Mouse (Mus musculus) kidney, embryonic 15.5 days (tissue): ENCODE results near the gene Gm33543. TPM values are rescaled to one million over a fixed set of nuclear protein-coding genes. Genes with fewer than 3 reads are reported as not detected.

Experiments
- ATAC-seq: fragments of 200-750 bp; cut with Nextera tagmentation; replicated peaks from 2 replicates; pipeline ENCODE4 v1.8.0; 2017; ENCODE audit warnings: moderate TSS enrichment; ENCODE audit not compliant: low FRiP score
- H3K27ac ChIP-seq: fragments of 300-500 bp; sonication (generic); 2 replicates; pipeline ENCODE4 v1.5.1; 2015; ENCODE audit warnings: mild to moderate bottlenecking, inconsistent platforms
- H3K27me3 ChIP-seq: fragments of 300-500 bp; sonication (generic); 2 replicates; pipeline ENCODE4 v1.6.1; 2015; ENCODE audit warnings: inconsistent platforms
- H3K36me3 ChIP-seq: fragments of 300-500 bp; sonication (generic); 2 replicates; pipeline ENCODE4 v1.6.1; 2015; ENCODE audit warnings: inconsistent platforms
- H3K4me1 ChIP-seq: fragments of 300-500 bp; sonication (generic); 2 replicates; pipeline ENCODE4 v1.6.1; 2015; ENCODE audit warnings: inconsistent platforms
- H3K4me2 ChIP-seq: fragments of 300-500 bp; sonication (generic); 2 replicates; pipeline ENCODE4 v1.6.1; 2015; ENCODE audit warnings: moderate library complexity, mild to moderate bottlenecking, inconsistent platforms
- H3K4me3 ChIP-seq: fragments of 300-500 bp; sonication (generic); replicated peaks from 2 replicates; pipeline ENCODE4 v1.5.1; 2015; ENCODE audit warnings: mild to moderate bottlenecking, inconsistent platforms
- H3K9ac ChIP-seq: fragments of 300-500 bp; sonication (generic); 2 replicates; pipeline ENCODE4 v1.6.1; 2015; ENCODE audit warnings: mild to moderate bottlenecking, inconsistent platforms
- H3K9me3 ChIP-seq: fragments of 300-500 bp; sonication (generic); replicated peaks from 2 replicates; pipeline ENCODE4 v1.6.1; 2016; ENCODE audit warnings: inconsistent platforms
- whole genome bisulfite sequencing: fragments of 180-500 bp; shearing (Covaris S2); methylation state at CpG from one replicate; pipeline ENCODE4 v1.1.7; 2015; ENCODE audit warnings: mixed read lengths; 5-methylcytosine and 5-hydroxymethylcytosine counted together
- polyA plus RNA-seq: library from polyadenylated mRNA; unstranded; fragments of >200 nt; fragmentation: Nextera tagmentation; extraction: Ambion mirVana; gene quantifications from 2 replicates; pipeline ENCODE4 v1.2.1, GENCODE M21; 2015

Gm33543 gene
- polyA plus RNA-seq, 1 experiment from 2014 or later: 0.18 TPM

GRCm38 (mm10) chr10:95828374-95828773 is 14.4 kb downstream of the Gm33543 start:
- Histone ChIP-seq H3K4me3 (no peak overlapping the region), H3K36me3 (no peaks in the 10 kb centered on the region), H3K27me3 (no peaks in the 10 kb centered on the region), H3K9me3 (no peaks in the 10 kb centered on the region), H3K9ac (no peak overlapping the region), H3K27ac (no peak overlapping the region), H3K4me1 (peaks cover 8% of the 10 kb centered on the region; the same call in 1 of the 2 replicates), H3K4me2 (no peak overlapping the region)
- WGBS: 71% methylated on average over 5 of the region's 5 CpGs
- no peak for ATAC-seq

GRCm38 (mm10) chr10:95825651-95826050 is 17.1 kb downstream of the Gm33543 start:
- Histone ChIP-seq H3K9ac (no peak overlapping the region), H3K36me3 (no peaks in the 10 kb centered on the region), H3K4me1 (peaks cover 8% of the 10 kb centered on the region; the same call in 1 of the 2 replicates), H3K27me3 (no peaks in the 10 kb centered on the region), H3K27ac (no peak overlapping the region), H3K4me3 (no peak overlapping the region), H3K9me3 (no peaks in the 10 kb centered on the region), H3K4me2 (no peak overlapping the region)
- peak; percentile 29; the same call in 1 of the 2 replicates for ATAC-seq
- WGBS: 11% methylated on average over 3 of the region's 3 CpGs

- no peak overlapping the region for H3K4me3 ChIP-seq
- H3K9me3 ChIP-seq: no peaks in the 10 kb centered on the region
- 85% methylated on average over 2 of the region's 2 CpGs for WGBS
- no peaks in the 10 kb centered on the region for H3K36me3 ChIP-seq
- H3K9ac ChIP-seq: no peak overlapping the region
- peaks cover 7% of the 10 kb centered on the region; the same call in 1 of the 2 replicates for H3K4me1 ChIP-seq
- no peak for ATAC-seq
- no peaks in the 10 kb centered on the region for H3K27me3 ChIP-seq
- no peak overlapping the region for H3K27ac ChIP-seq
- H3K4me2 ChIP-seq: no peak overlapping the region
Measured at GRCm38 (mm10) chr10:95818506-95818905, 24.2 kb downstream of the Gm33543 start.

- H3K36me3 ChIP-seq: no peaks in the 10 kb centered on the region
- H3K27ac ChIP-seq: peak overlapping the region; percentile 37; the same call in 1 of the 2 replicates
- WGBS: 18% methylated on average over 9 of the region's 9 CpGs
- ATAC-seq: no peak
- H3K4me3 ChIP-seq: no peak overlapping the region
- H3K27me3 ChIP-seq: no peaks in the 10 kb centered on the region
- H3K9me3 ChIP-seq: no peaks in the 10 kb centered on the region
- no peak overlapping the region for H3K9ac ChIP-seq
- H3K4me1 ChIP-seq: peaks cover 7% of the 10 kb centered on the region; the same call in 1 of the 2 replicates
- no peak overlapping the region for H3K4me2 ChIP-seq
Measured at GRCm38 (mm10) chr10:95817419-95818161, 25.1 kb downstream of the Gm33543 start.

- Histone ChIP-seq H3K27ac (no peak overlapping the region), H3K36me3 (no peaks in the 10 kb centered on the region), H3K9ac (no peak overlapping the region), H3K4me2 (no peak overlapping the region), H3K4me1 (peaks cover 7% of the 10 kb centered on the region; the same call in 1 of the 2 replicates), H3K4me3 (no peak overlapping the region), H3K27me3 (no peaks in the 10 kb centered on the region), H3K9me3 (no peaks in the 10 kb centered on the region)
- WGBS: 94% methylated on average over 6 of the region's 6 CpGs
- ATAC-seq: no peak
Measured at GRCm38 (mm10) chr10:95814351-95814750, 28.4 kb downstream of the Gm33543 start.

- Histone ChIP-seq H3K4me1 (peaks cover 7% of the 10 kb centered on the region; the same call in 1 of the 2 replicates), H3K4me3 (no peak overlapping the region), H3K27ac (no peak overlapping the region), H3K4me2 (no peak overlapping the region), H3K36me3 (no peaks in the 10 kb centered on the region), H3K9me3 (no peaks in the 10 kb centered on the region), H3K9ac (no peak overlapping the region), H3K27me3 (no peaks in the 10 kb centered on the region)
- ATAC-seq: no peak
- 73% methylated on average over 4 of the region's 4 CpGs for WGBS
Measured at GRCm38 (mm10) chr10:95811869-95812268, 30.9 kb downstream of the Gm33543 start.

- Histone ChIP-seq H3K4me2 (no peak overlapping the region), H3K9ac (no peak overlapping the region), H3K4me3 (no peak overlapping the region), H3K27me3 (no peaks in the 10 kb centered on the region), H3K36me3 (no peaks in the 10 kb centered on the region), H3K27ac (0 out of 2 replicates have a peak overlapping the region, but pooled peaks have one; percentile 32), H3K4me1 (peaks cover 6% of the 10 kb centered on the region; the same call in 1 of the 2 replicates), H3K9me3 (no peaks in the 10 kb centered on the region)
- 36% methylated on average over 2 of the region's 2 CpGs for WGBS
- no peak for ATAC-seq
Measured at GRCm38 (mm10) chr10:95801443-95801811, 41.3 kb downstream of the Gm33543 start.

GRCm38 (mm10) chr10:95800693-95801442 is 41.9 kb downstream of the Gm33543 start:
- ATAC-seq: no peak
- 0 out of 2 replicates have a peak overlapping the region, but pooled peaks have one; percentile 32 for H3K27ac ChIP-seq
- H3K9me3 ChIP-seq: no peaks in the 10 kb centered on the region
- H3K4me1 ChIP-seq: peaks cover 6% of the 10 kb centered on the region; the same call in 1 of the 2 replicates
- no peak overlapping the region for H3K4me2 ChIP-seq
- H3K4me3 ChIP-seq: no peak overlapping the region
- WGBS: 43% methylated on average over 7 of the region's 7 CpGs
- H3K27me3 ChIP-seq: no peaks in the 10 kb centered on the region
- no peaks in the 10 kb centered on the region for H3K36me3 ChIP-seq
- no peak overlapping the region for H3K9ac ChIP-seq

GRCm38 (mm10) chr10:95797645-95798395 is 44.9 kb downstream of the Gm33543 start:
- H3K4me2 ChIP-seq: no peak overlapping the region
- H3K4me3 ChIP-seq: no peak overlapping the region
- peaks cover 6% of the 10 kb centered on the region; the same call in 1 of the 2 replicates for H3K4me1 ChIP-seq
- H3K27me3 ChIP-seq: no peaks in the 10 kb centered on the region
- H3K9me3 ChIP-seq: no peaks in the 10 kb centered on the region
- ATAC-seq: no peak
- WGBS: 84% methylated on average over 12 of the region's 12 CpGs
- H3K9ac ChIP-seq: no peak overlapping the region
- no peaks in the 10 kb centered on the region for H3K36me3 ChIP-seq
- H3K27ac ChIP-seq: no peak overlapping the region

- ATAC-seq: no peak
- Histone ChIP-seq H3K9ac (no peak overlapping the region), H3K4me1 (no peaks in the 10 kb centered on the region), H3K36me3 (no peaks in the 10 kb centered on the region), H3K9me3 (no peaks in the 10 kb centered on the region), H3K4me3 (no peak overlapping the region), H3K27ac (no peak overlapping the region), H3K27me3 (no peaks in the 10 kb centered on the region), H3K4me2 (no peak overlapping the region)
- 88% methylated on average over 4 of the region's 4 CpGs for WGBS
Measured at GRCm38 (mm10) chr10:95795500-95795899, 47.2 kb downstream of the Gm33543 start.

GRCm38 (mm10) chr10:95794706-95795105 is 48.0 kb downstream of the Gm33543 start:
- no peak overlapping the region for H3K4me2 ChIP-seq
- H3K4me1 ChIP-seq: no peaks in the 10 kb centered on the region
- ATAC-seq: no peak; the same call in 1 of the 2 replicates
- H3K36me3 ChIP-seq: no peaks in the 10 kb centered on the region
- 55% methylated on average over 6 of the region's 6 CpGs for WGBS
- H3K9me3 ChIP-seq: no peaks in the 10 kb centered on the region
- no peak overlapping the region for H3K27ac ChIP-seq
- no peaks in the 10 kb centered on the region for H3K27me3 ChIP-seq
- no peak overlapping the region for H3K4me3 ChIP-seq
- no peak overlapping the region for H3K9ac ChIP-seq
